Comparison of ENCODE assay signal across 21 mouse cellular contexts in the genomic region with DNA sequence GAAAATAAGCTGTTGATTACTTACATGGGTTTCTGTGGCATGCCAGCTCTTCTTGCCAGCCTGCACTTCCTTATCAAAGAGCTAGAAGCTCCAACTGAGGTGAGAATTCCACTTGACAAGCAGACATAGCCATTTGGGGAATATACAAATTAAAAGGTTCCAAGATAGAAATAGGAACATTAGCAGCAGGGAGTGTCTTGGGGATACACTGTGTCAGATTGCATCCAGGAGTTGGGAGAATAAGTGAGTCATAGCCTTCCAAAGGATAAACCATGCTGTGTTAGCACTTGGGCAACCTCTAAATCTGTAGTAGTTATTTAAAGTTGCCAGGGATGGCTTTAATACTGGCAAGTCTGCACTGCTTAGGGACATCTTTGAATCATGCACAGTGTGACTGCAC.
DNase-seq lines count a peak whose midpoint lies in the region; ATAC-seq and TF ChIP-seq lines count a peak whose summit lies in the region.
"Had no signal": no experiment of that assay in that cellular context is flagged by ENCODE, and none has a peak within 500 bp of the region (broad histone marks: within the 10 kb centered on the region; RNA-seq: fewer than 3 reads in every experiment).

No protein-coding gene starts in this region.

- no peaks in the 10 kb centered on the region for H3K9me3 ChIP-seq in hindbrain, postnatal 0 days (ENCODE audit: low read length)
- H3K9me3 ChIP-seq in hindbrain, embryonic 13.5 days, result no peaks in the 10 kb centered on the region
- no peaks in the 10 kb centered on the region for H3K9me3 ChIP-seq in embryonic facial prominence, embryonic 10.5 days
- H3K9me3 ChIP-seq: embryonic facial prominence, embryonic 13.5 days; heart, embryonic 10.5 days; lung, embryonic 15.5 days; midbrain, embryonic 13.5 days had no signal

- H3K36me3 ChIP-seq in hindbrain, postnatal 0 days (ENCODE audit: insufficient read depth, low read length), result no peaks in the 10 kb centered on the region
- H3K36me3 ChIP-seq in hindbrain, embryonic 13.5 days, result no peaks in the 10 kb centered on the region
- H3K36me3 ChIP-seq in embryonic facial prominence, embryonic 10.5 days (replicated peaks), result no peaks in the 10 kb centered on the region
- H3K36me3 ChIP-seq: embryonic facial prominence, embryonic 13.5 days; heart, embryonic 10.5 days; lung, embryonic 15.5 days; midbrain, embryonic 13.5 days had no signal

- no peak overlapping the region for H3K27ac ChIP-seq in hindbrain, postnatal 0 days
- no peak overlapping the region for H3K27ac ChIP-seq in hindbrain, embryonic 13.5 days
- H3K27ac ChIP-seq in embryonic facial prominence, embryonic 10.5 days (replicated peaks), result no peak overlapping the region
- H3K27ac ChIP-seq: embryonic facial prominence, embryonic 13.5 days; heart, embryonic 10.5 days; lung, embryonic 15.5 days; midbrain, embryonic 13.5 days had no signal

- peak; percentile 80 for ATAC-seq in cerebellum, adult (ENCODE audit: insufficient number of reproducible peaks, low FRiP score, low TSS enrichment)
- no peak for ATAC-seq in hindbrain, postnatal 0 days
- ATAC-seq in hindbrain, embryonic 13.5 days (ENCODE audit: low FRiP score), result no peak
- ATAC-seq: midbrain, embryonic 13.5 days had no signal

- no peak overlapping the region for H3K9ac ChIP-seq in hindbrain, postnatal 0 days (replicated peaks; ENCODE audit: low read length)
- no peak overlapping the region for H3K9ac ChIP-seq in hindbrain, embryonic 13.5 days
- H3K9ac ChIP-seq: embryonic facial prominence, embryonic 13.5 days; lung, embryonic 15.5 days; midbrain, embryonic 13.5 days had no signal

- H3K4me3 ChIP-seq in hindbrain, postnatal 0 days (ENCODE audit: low read length), result no peak overlapping the region
- H3K4me3 ChIP-seq in hindbrain, embryonic 13.5 days, result no peak overlapping the region
- H3K4me3 ChIP-seq in embryonic facial prominence, embryonic 10.5 days, result no peak overlapping the region
- H3K4me3 ChIP-seq in lung, adult 2 months (replicated peaks; ENCODE audit: extremely low read depth, low read depth, low read length), result no peak overlapping the region
- H3K4me3 ChIP-seq: embryonic facial prominence, embryonic 13.5 days; heart, embryonic 10.5 days; lung, embryonic 15.5 days; midbrain, embryonic 13.5 days; myocyte had no signal

- no peak for TF ChIP-seq CTCF in hindbrain, postnatal 0 days (IDR thresholded peaks at IDR 0.05; ENCODE audit: low read depth)
- TF ChIP-seq CTCF in lung, adult 2 months (IDR thresholded peaks at IDR 0.05; ENCODE audit: insufficient read depth, low read length), result no peak

- H3K4me2 ChIP-seq in hindbrain, postnatal 0 days (ENCODE audit: low read depth, low read length), result no peak overlapping the region
- H3K4me2 ChIP-seq in hindbrain, embryonic 13.5 days, result no peak overlapping the region
- H3K4me2 ChIP-seq: embryonic facial prominence, embryonic 13.5 days; liver, embryonic 11.5 days; lung, embryonic 15.5 days; midbrain, embryonic 13.5 days had no signal

- no peaks in the 10 kb centered on the region for H3K4me1 ChIP-seq in hindbrain, postnatal 0 days (ENCODE audit: insufficient read depth, low read length)
- H3K4me1 ChIP-seq in hindbrain, embryonic 13.5 days (replicated peaks), result no peaks in the 10 kb centered on the region
- no peaks in the 10 kb centered on the region for H3K4me1 ChIP-seq in embryonic facial prominence, embryonic 10.5 days
- no peaks in the 10 kb centered on the region for H3K4me1 ChIP-seq in lung, adult 2 months (ENCODE audit: control insufficient read depth, insufficient read depth, low read length)
- H3K4me1 ChIP-seq: embryonic facial prominence, embryonic 13.5 days; heart, embryonic 10.5 days; lung, embryonic 15.5 days; midbrain, embryonic 13.5 days had no signal

- no peak for TF ChIP-seq POLR2A in lung, adult 2 months (IDR thresholded peaks at IDR 0.05; ENCODE audit: borderline replicate concordance, extremely low read depth, low read depth, low read length)

- DNase-seq in cerebellum, adult 11 months, result no peak
- peak; percentile 2 for DNase-seq in hindbrain, postnatal 0 days (ENCODE audit: low spot score)
- peak; percentile 32 for DNase-seq in brain, embryonic 18.5 days (ENCODE audit: low read depth, low spot score)
- DNase-seq in left cerebral cortex, adult 9 months (ENCODE audit: low spot score in 2 of 2), result peak; percentile 35 to 70
- no peak for DNase-seq in embryonic facial prominence, embryonic 10.5 days (ENCODE audit: low spot score)
- DNase-seq in lung, adult 2 months, result no peak
- DNase-seq: adrenal gland, postnatal 14 days; gastrocnemius, postnatal 25 days; heart, postnatal 36 days; kidney, adult 2 months; kidney, postnatal 25 days; thymus, adult 2 months had no signal

- no peaks in the 10 kb centered on the region for H3K27me3 ChIP-seq in hindbrain, postnatal 0 days (ENCODE audit: insufficient read depth, low read length)
- H3K27me3 ChIP-seq in hindbrain, embryonic 13.5 days, result no peaks in the 10 kb centered on the region
- H3K27me3 ChIP-seq in embryonic facial prominence, embryonic 10.5 days (replicated peaks; ENCODE audit: low read depth, poor library complexity, severe bottlenecking), result no peaks in the 10 kb centered on the region
- H3K27me3 ChIP-seq: CH12.LX; embryonic facial prominence, embryonic 13.5 days; lung, embryonic 15.5 days; midbrain, embryonic 13.5 days had no signal

Comparison
In these comparisons a context has a peak if more than half of its experiments do, and no peak if none do; other contexts are left out.
1. DNase-seq: peak in hindbrain, postnatal 0 days (single experiment), brain, embryonic 18.5 days (single experiment) and left cerebral cortex, adult 9 months (2 of 2); none in cerebellum, adult 11 months (single experiment), embryonic facial prominence, embryonic 10.5 days (single experiment) and lung, adult 2 months (single experiment).